Mouse (Mus musculus): Measurements from ENCODE around the gene Tmem95.
"Not testable (repeated sequence)": the region's sequence is repeated elsewhere in the genome, so short reads cannot be mapped to it uniquely, and the experiment has no call there.

Gene Tmem95

GRCm38 (mm10) chr11:69877878-69878277, at the start of gene Tmem95:
Gene Tmem95, minus strand, starts transcription at chr11:69878018.
- no peak for DNase-seq (ENCODE audit: low spot score)

GRCm38 (mm10) chr11:69927501-69927900, 49.7 kb upstream of the Tmem95 start:
- DNase-seq (ENCODE audit: low spot score): no peak

- DNase-seq (ENCODE audit: low spot score): no peak
These were observed 45.0 kb upstream of the Tmem95 start for GRCm38 (mm10) chr11:69922796-69923195.

- peak; percentile 52 for DNase-seq (ENCODE audit: low spot score)
These were observed 44.4 kb upstream of the Tmem95 start for GRCm38 (mm10) chr11:69922012-69922756.

- DNase-seq (ENCODE audit: low spot score): peak; percentile 100
These were observed 43.5 kb upstream of the Tmem95 start, which contains the start of gene Eif5a for GRCm38 (mm10) chr11:69921114-69922011. Gene Eif5a, minus strand, starts transcription at chr11:69921958.

- peak; percentile 62 for DNase-seq (ENCODE audit: low spot score)
These were observed 42.6 kb upstream of the Tmem95 start for GRCm38 (mm10) chr11:69920266-69921031.

- peak; percentile 81 for DNase-seq (ENCODE audit: low spot score)
These were observed 41.9 kb upstream of the Tmem95 start for GRCm38 (mm10) chr11:69919661-69920265.

DNA sequence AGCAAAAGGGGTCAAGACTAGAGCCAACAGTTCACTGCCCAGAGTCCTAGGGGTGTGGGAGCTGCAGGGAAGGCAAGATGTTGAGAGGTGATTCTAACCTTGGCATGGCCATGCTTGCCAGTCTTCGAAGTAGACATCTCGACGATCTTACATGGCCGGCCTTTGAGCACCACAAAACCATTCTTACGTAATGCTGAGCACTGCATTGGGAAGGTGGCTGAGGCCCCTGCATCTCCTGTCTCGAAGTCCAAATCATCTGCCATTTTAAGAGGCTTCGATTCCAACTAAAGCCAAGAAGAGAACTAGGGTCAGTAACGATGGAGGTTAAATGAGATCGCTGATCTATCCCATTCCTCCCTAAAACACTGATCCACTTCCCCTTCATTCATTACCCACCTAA, 41.2 kb upstream of the Tmem95 start:
- no peak for DNase-seq (ENCODE audit: low spot score)

DNA sequence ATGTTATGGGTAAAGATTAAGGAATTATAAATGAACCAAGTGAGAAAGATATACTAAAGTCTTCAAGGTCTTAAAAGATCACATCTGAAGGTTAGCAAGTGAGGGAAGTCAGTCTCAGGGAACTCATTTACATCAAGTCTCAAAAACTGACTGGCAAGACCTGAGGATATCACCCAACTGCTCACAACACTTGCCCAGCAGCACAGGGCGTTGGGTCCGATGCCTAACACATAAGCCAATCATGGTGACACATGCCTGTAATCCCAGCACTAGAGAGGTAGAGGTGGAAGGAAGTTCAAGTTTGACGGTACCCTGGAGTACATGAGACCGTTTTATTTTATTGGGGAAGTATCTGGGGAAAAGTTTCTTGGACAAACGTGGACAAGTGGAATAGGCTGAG, 40.3 kb upstream of the Tmem95 start:
- DNase-seq (ENCODE audit: low spot score): no peak

- no peak for DNase-seq (ENCODE audit: low spot score)
These were observed 39.6 kb upstream of the Tmem95 start for GRCm38 (mm10) chr11:69917379-69917948.

GRCm38 (mm10) chr11:69916652-69917378, 39.0 kb upstream of the Tmem95 start:
- DNase-seq (ENCODE audit: low spot score): not testable (repeated sequence)

DNA sequence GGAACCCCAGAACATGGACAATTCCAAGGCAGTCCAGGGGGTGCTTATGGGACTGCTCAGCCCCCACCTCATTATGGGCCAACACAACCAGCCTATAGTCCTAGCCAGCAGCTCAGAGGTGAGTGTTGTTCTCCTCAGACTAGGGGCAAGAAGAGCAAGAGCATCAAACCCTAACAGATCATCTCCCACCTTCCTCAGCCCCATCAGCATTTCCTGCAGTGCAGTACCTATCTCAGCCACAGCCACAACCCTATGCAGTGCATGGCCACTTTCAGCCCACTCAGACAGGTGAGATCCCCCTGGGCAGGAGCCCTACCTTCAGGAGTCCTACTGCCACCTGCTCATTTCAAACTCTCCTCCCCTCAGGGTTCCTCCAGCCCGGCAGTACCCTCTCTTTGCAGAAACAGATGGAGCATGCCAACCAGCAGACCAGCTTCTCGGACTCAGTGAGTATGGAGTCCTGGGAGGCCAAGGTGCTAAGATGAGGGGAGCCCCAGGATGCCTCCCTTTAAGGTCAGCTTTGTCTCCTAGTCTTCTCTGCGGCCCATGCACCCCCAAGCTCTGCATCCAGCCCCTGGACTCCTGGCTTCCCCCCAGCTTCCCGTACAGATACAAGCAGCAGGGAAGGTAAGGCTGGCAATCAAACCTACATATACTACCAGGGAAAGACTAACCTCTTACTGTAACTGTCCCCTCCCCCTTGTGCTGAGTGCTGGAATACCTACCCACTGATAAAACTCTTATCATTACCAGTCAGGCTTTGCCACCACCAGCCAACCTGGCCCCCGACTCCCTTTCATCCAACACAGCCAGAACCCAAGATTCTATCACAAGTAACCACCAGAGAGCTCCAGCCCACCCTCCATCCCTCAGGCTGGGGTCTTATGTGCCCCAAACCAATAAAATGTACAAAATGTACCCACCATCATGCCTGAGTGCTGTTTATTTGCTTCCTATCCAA, 38.1 kb upstream of the Tmem95 start:
- no peak for DNase-seq (ENCODE audit: low spot score)

DNA sequence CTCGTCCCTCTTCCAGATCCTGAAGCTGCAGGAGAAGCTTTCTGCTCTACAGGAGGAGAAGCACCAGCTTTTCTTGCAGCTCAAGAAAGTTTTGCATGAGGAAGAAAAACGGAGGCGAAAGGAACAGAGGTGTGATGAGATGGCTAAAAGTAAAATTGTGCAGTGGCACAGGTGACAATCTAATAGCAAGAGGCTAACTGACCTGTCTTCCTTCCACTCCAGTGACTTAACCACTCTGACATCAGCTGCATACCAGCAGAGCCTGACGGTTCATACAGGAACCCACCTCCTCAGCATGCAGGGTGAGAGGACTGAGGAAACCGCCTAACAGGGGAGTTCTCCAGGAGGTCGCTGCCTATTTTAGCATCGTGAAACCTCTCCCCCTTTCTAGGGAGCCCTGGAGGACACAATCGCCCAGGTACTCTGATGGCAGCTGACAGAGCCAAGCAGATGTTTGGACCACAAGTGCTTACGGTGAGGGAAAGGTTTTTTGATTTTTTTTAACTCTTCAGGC, 37.2 kb upstream of the Tmem95 start:
- DNase-seq (ENCODE audit: low spot score): no peak

GRCm38 (mm10) chr11:69914372-69914764, 36.5 kb upstream of the Tmem95 start:
- DNase-seq (ENCODE audit: low spot score): peak; percentile 48

DNA sequence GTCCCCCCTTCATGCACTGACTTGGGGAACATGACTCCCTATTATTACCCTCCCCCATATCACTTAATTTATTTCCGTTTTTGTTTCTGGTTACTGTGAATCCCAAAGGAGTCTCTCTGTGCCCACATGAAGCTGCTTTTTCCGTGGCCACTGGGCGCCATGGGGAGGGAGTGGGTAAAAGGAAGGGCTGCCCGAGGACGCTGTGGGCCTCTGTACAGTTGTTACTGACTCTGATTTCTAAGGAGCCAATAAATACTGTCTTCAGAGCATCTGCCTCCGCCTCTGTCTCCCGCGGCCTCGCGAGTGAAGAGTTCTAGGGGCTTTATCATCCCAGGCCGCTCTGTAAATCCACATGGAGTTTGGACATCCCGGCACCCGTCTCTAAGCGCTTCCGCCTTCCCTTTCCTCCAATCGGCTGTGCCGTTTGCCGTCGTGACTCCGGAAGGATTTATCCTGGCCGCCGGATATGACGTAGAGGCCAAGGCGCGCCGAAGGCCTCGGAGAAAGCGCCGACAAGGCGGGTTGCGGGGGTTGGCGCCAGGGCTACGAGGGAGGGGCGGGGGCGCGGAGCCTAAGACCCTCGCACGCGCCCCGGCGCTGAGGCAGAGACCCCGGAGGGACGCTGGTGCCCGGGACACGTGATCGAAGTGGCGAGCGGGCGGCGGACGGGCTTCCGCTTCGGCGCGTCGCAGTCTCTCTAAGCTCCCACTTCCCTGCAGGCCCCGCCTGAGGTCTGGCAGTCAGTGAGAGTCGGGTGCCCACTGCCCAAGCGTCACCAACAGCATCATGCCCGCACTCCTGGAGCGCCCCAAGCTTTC, 35.9 kb upstream of the Tmem95 start, which contains the start of gene Gps2:
Gene Gps2 (plus strand): TSS at position 335 of the 818 bp plus-strand sequence.
- DNase-seq (ENCODE audit: low spot score): peak; percentile 97

- no peak for DNase-seq (ENCODE audit: low spot score)
These were observed 35.1 kb upstream of the Tmem95 start for GRCm38 (mm10) chr11:69912716-69913530.

- DNase-seq (ENCODE audit: low spot score): no peak
These were observed 33.9 kb upstream of the Tmem95 start for GRCm38 (mm10) chr11:69911701-69912100.

All from embryo, embryonic 10.5 days (tissue).